Mouse (Mus musculus) left cerebral cortex, adult 18-20 months (tissue): ENCODE data around the gene Rft1. TPM values are rescaled to one million over a fixed set of nuclear protein-coding genes. Genes with fewer than 3 reads are reported as not detected.

Experiments used
- DNase-seq, 2 experiments: peaks; one replicate each; pipeline ENCODE4 v3.0.0; 2021 to 2022; ENCODE audit warnings: low spot score in 2 of 2, mixed read lengths in 1 of 2
- total RNA-seq, 2 experiments: library from RNA; stranded (reverse); gene quantifications; 2 replicates each; pipeline ENCODE4 v1.2.3; 2021

Gene Rft1
- total RNA-seq, 2 experiments from 2014 or later, result 10.0 to 10.4 TPM

- DNase-seq, result no peak
These were observed 65.4 kb downstream of the Rft1 start for GRCm38 (mm10) chr14:30719514-30719913.

- DNase-seq, result no peak
These were observed 67.7 kb downstream of the Rft1 start for GRCm38 (mm10) chr14:30721850-30722249.

GRCm38 (mm10) chr14:30722406-30722805 lies 68.2 kb downstream of the Rft1 start:
- DNase-seq, result no peak

DNA sequence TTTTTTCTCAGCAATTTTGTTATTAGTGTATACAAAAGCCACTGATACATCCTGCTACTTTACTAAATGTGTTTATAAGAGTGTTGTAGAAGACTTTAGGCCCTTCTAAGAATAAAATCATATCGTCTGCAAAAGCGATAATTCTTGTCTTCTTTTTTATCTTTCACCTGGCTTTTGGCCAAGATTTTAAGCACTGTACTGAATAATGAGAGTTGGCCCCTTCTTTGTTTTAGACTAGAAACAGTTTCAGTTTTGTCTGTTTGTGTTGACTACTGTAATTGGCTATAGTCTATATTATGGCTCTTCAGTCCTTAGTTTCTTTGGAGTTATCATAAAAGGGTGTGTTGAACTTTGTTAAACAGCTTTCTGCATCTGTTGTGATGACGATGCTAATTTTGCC lies 77.7 kb downstream of the Rft1 start:
- DNase-seq, result no peak

GRCm38 (mm10) chr14:30734665-30735064 lies 80.5 kb downstream of the Rft1 start:
- no peak for DNase-seq

DNA sequence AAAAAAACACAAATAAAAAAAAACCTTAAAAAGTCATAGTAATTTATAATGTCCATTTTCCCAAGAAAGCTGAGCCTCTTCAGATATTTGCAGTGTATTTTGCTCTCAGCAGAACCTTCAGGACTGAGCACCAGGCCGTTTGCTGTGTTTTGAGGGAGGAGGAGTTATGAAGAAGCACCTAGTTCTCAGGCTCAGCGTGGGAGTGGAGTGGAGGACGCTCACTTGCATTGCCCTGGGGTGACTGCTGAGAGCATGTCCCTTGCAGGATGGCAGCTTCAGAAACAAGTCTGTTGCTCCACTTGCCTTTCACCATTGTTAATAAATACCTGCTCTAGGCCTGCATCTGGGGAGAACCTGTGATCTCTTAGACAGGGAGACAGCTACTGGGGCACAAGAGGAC lies 81.7 kb downstream of the Rft1 start:
- DNase-seq, result no peak

- no peak for DNase-seq
These were observed 82.3 kb downstream of the Rft1 start for GRCm38 (mm10) chr14:30736413-30736812.

Other genes starting within 250 kb of the Rft1 start
- gene Dcp1a, start 174.8 kb upstream of the Rft1 start, total RNA-seq, result 10 to 100 TPM; 21.3 to 21.5 TPM
- 10 to 100 TPM; 44.1 to 45.4 TPM for gene Cacna1d, start 162.9 kb upstream of the Rft1 start, total RNA-seq
- gene Tkt, start 106.0 kb upstream of the Rft1 start, total RNA-seq, result 100 to 1,000 TPM; 189 to 211 TPM
- 10 to 100 TPM; 11.4 to 12.7 TPM for gene Prkcd, start 28.1 kb upstream of the Rft1 start, total RNA-seq
- gene Sfmbt1, start 60.5 kb downstream of the Rft1 start, total RNA-seq, result 10 to 100 TPM; 39.3 to 41.0 TPM
- 10 to 100 TPM; 20.7 to 22.9 TPM for gene Tmem110, start 171.2 kb downstream of the Rft1 start, total RNA-seq
- 1 to 10 TPM; 2.5 to 3.5 TPM for gene Mustn1, start 224.8 kb downstream of the Rft1 start, total RNA-seq
- gene Itih4, start 232.1 kb downstream of the Rft1 start, total RNA-seq, result under 1 TPM in 1 of 2 experiments, not detected in 1; 0.19 TPM